In the genomic region with DNA sequence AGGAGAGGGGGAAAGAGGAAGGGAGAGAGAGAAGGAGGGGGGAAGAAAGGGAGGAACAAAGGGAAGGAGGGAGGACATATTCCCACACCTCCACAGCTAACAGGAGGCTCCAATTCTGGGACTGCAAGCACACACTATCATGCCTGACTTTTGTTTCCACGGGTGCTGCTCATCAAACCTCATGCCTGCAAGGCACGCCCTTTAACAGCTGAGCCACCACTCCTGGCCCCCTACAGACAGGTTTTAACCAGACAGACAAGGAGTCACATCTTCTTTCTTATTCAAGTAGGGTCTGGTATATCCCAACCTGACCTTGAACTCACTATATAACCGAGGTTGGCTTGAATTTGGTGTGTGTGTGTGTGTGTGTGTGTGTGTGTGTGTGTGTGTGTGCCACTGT, we compare ENCODE assay signal across 27 mouse cellular contexts. TPM values are rescaled to one million over a fixed set of nuclear protein-coding genes. Genes with fewer than 3 reads are reported as not detected.
DNase-seq lines count a peak whose midpoint lies in the region; ATAC-seq lines count a peak whose summit lies in the region.
"Had no signal": no experiment of that assay in that cellular context is flagged by ENCODE, and none has a peak within 500 bp of the region (broad histone marks: within the 10 kb centered on the region; RNA-seq: fewer than 3 reads in every experiment).

No protein-coding gene starts in this region.

- no peaks in the 10 kb centered on the region for H3K9me3 ChIP-seq in heart, embryonic 10.5 days
- no peaks in the 10 kb centered on the region for H3K9me3 ChIP-seq in kidney, embryonic 14.5 days (ENCODE audit: control insufficient read depth, low read length)
- H3K9me3 ChIP-seq in midbrain, embryonic 14.5 days (ENCODE audit: control insufficient read depth, low read length): no peaks in the 10 kb centered on the region
- H3K9me3 ChIP-seq: forebrain, embryonic 10.5 days; G1E; heart, embryonic 13.5 days had no signal

- H3K4me2 ChIP-seq in kidney, embryonic 14.5 days (replicated peaks; ENCODE audit: low read depth, low read length): no peak overlapping the region
- no peak overlapping the region for H3K4me2 ChIP-seq in midbrain, embryonic 14.5 days (ENCODE audit: low read length)
- H3K4me2 ChIP-seq: heart, embryonic 13.5 days; hindbrain, embryonic 14.5 days had no signal

- 60% methylated on average over 3 of the region's 3 CpGs for WGBS in heart, embryonic 10.5 days
- 64% methylated on average over 3 of the region's 3 CpGs for WGBS in kidney, embryonic 14.5 days
- 66% methylated on average over 3 of the region's 3 CpGs for WGBS in midbrain, embryonic 14.5 days

- H3K27ac ChIP-seq in heart, embryonic 10.5 days: no peak overlapping the region
- no peak overlapping the region for H3K27ac ChIP-seq in kidney, embryonic 14.5 days (ENCODE audit: low read depth, low read length)
- no peak overlapping the region for H3K27ac ChIP-seq in midbrain, embryonic 14.5 days (replicated peaks; ENCODE audit: low read depth, low read length)
- H3K27ac ChIP-seq: forebrain, embryonic 10.5 days; gastrocnemius, adult 2 months; heart, embryonic 13.5 days; hindbrain, embryonic 14.5 days; hindbrain, postnatal 0 days had no signal

- no peaks in the 10 kb centered on the region for H3K27me3 ChIP-seq in heart, embryonic 10.5 days (ENCODE audit: insufficient read depth, poor library complexity, severe bottlenecking)
- no peaks in the 10 kb centered on the region for H3K27me3 ChIP-seq in splenic B cell, adult 2 months (ENCODE audit: control insufficient read depth, insufficient read depth, low read length, poor library complexity, severe bottlenecking)
- H3K27me3 ChIP-seq in kidney, embryonic 14.5 days (ENCODE audit: control insufficient read depth, insufficient read depth, low read length): no peaks in the 10 kb centered on the region
- H3K27me3 ChIP-seq in midbrain, embryonic 14.5 days (ENCODE audit: control insufficient read depth, insufficient read depth, low read length): no peaks in the 10 kb centered on the region
- H3K27me3 ChIP-seq: heart, embryonic 13.5 days; Patski had no signal

- H3K9ac ChIP-seq in kidney, embryonic 14.5 days (ENCODE audit: low read depth, low read length): no peak overlapping the region
- H3K9ac ChIP-seq in midbrain, embryonic 14.5 days (replicated peaks; ENCODE audit: low read length): no peak overlapping the region
- H3K9ac ChIP-seq: forebrain, postnatal 0 days; heart, embryonic 13.5 days; hindbrain, embryonic 14.5 days had no signal

- ATAC-seq in kidney, embryonic 14.5 days (ENCODE audit: low FRiP score, low TSS enrichment): no peak
- no peak for ATAC-seq in midbrain, embryonic 14.5 days (ENCODE audit: low FRiP score, low TSS enrichment)
- ATAC-seq: activated CD4-positive, CD25-positive, alpha-beta regulatory T cell, adult 4 months; forebrain, embryonic 14.5 days; forebrain, postnatal 0 days; hindbrain, postnatal 0 days; inflammation-experienced regulatory T-cells, adult 6 months; intestine, embryonic 16.5 days; Patski had no signal

- H3K4me3 ChIP-seq in heart, embryonic 10.5 days: no peak overlapping the region
- no peak overlapping the region for H3K4me3 ChIP-seq in kidney, embryonic 14.5 days (ENCODE audit: low read length)
- H3K4me3 ChIP-seq in midbrain, embryonic 14.5 days (replicated peaks; ENCODE audit: low read depth, low read length): no peak overlapping the region
- H3K4me3 ChIP-seq: forebrain, embryonic 10.5 days; gastrocnemius, adult 2 months; heart, embryonic 13.5 days had no signal

- peak; percentile 66 for DNase-seq in heart, embryonic 10.5 days (ENCODE audit: low spot score)
- no peak for DNase-seq in heart, adult 11 months
- peak; percentile 95 for DNase-seq in R1 (ENCODE audit: low read depth, low spot score)
- DNase-seq in splenic B cell, adult 2 months (ENCODE audit: low read depth, low spot score): peak; percentile 20
- no peak for DNase-seq in midbrain, embryonic 14.5 days
- DNase-seq: adrenal gland, adult 8-10 months; adrenal gland, postnatal 25 days; cerebellum, adult 11-12 months; cerebellum, adult 9-10 months; cerebellum, postnatal 14 days; forebrain, postnatal 0 days; gastrocnemius, adult 2 months; gastrocnemius, postnatal 14 days; heart, adult 18-20 months; heart, postnatal 14 days; heart, postnatal 4 days had no signal

- no peaks in the 10 kb centered on the region for H3K36me3 ChIP-seq in heart, embryonic 10.5 days
- no peaks in the 10 kb centered on the region for H3K36me3 ChIP-seq in splenic B cell, adult 2 months (ENCODE audit: control insufficient read depth, insufficient read depth, low read length, poor library complexity, severe bottlenecking)
- no peaks in the 10 kb centered on the region for H3K36me3 ChIP-seq in kidney, embryonic 14.5 days (ENCODE audit: control insufficient read depth, insufficient read depth, low read length)
- no peaks in the 10 kb centered on the region for H3K36me3 ChIP-seq in midbrain, embryonic 14.5 days (ENCODE audit: control insufficient read depth, insufficient read depth, low read length)
- H3K36me3 ChIP-seq: forebrain, embryonic 10.5 days; G1E; heart, embryonic 13.5 days had no signal

- H3K4me1 ChIP-seq in heart, embryonic 10.5 days: no peaks in the 10 kb centered on the region
- no peaks in the 10 kb centered on the region for H3K4me1 ChIP-seq in kidney, embryonic 14.5 days (ENCODE audit: control insufficient read depth, insufficient read depth, low read length)
- no peaks in the 10 kb centered on the region for H3K4me1 ChIP-seq in midbrain, embryonic 14.5 days (ENCODE audit: control insufficient read depth, insufficient read depth, low read length)
- H3K4me1 ChIP-seq: forebrain, embryonic 10.5 days; heart, embryonic 13.5 days had no signal

RNA-seq across cellular contexts. Expression of gene Mreg, which starts 7.0 kb away (rescaled TPM):
- 4.0 and 4.2 TPM in 2 replicates for polyA plus RNA-seq in heart, embryonic 10.5 days (2016; fragmentation: Nextera tagmentation; extraction: Ambion mirVana)
- 5.1 and 6.2 TPM in 2 replicates for polyA plus RNA-seq in kidney, embryonic 14.5 days (2014; fragmentation: Nextera tagmentation; extraction: Ambion mirVana)
- 1.9 and 2.3 TPM in 2 replicates for polyA plus RNA-seq in midbrain, embryonic 14.5 days (2014; fragmentation: Nextera tagmentation; extraction: Ambion mirVana)
- polyA plus RNA-seq: G1E had no signal

Comparison
In these comparisons a context has a peak if more than half of its experiments do, and no peak if none do; other contexts are left out.
1. DNase-seq: peak in heart, embryonic 10.5 days (single experiment), R1 (single experiment) and splenic B cell, adult 2 months (single experiment); none in heart, adult 11 months (single experiment) and midbrain, embryonic 14.5 days (single experiment).